Mouse (Mus musculus): ENCODE measurements around the gene Lin52.
"Not testable (repeated sequence)": the region's sequence is repeated elsewhere in the genome, so short reads cannot be mapped to it uniquely, and the experiment has no call there.

Gene Lin52

GRCm38 (mm10) chr12:84539537-84539936 is 88.3 kb downstream of the Lin52 start:
- DNase-seq (ENCODE audit: low spot score): not testable (repeated sequence)

- DNase-seq (ENCODE audit: low spot score): no peak
Observed at GRCm38 (mm10) chr12:84541391-84541958, 90.3 kb downstream of the Lin52 start.

- peak; percentile 55 for DNase-seq (ENCODE audit: low spot score)
Observed at GRCm38 (mm10) chr12:84546028-84546427, 94.8 kb downstream of the Lin52 start.

- no peak for DNase-seq (ENCODE audit: low spot score)
Observed at GRCm38 (mm10) chr12:84546577-84547085, 95.4 kb downstream of the Lin52 start.

GRCm38 (mm10) chr12:84548251-84548650 is 97.0 kb downstream of the Lin52 start:
- DNase-seq (ENCODE audit: low spot score): no peak

GRCm38 (mm10) chr12:84555218-84555617 is 104.0 kb downstream of the Lin52 start:
- DNase-seq (ENCODE audit: low spot score): no peak

GRCm38 (mm10) chr12:84562558-84562957 is 111.3 kb downstream of the Lin52 start:
- no peak for DNase-seq (ENCODE audit: low spot score)

GRCm38 (mm10) chr12:84567576-84567975 is 116.4 kb downstream of the Lin52 start:
- DNase-seq (ENCODE audit: low spot score): no peak

GRCm38 (mm10) chr12:84569336-84569970 is 118.2 kb downstream of the Lin52 start, which contains the start of gene Vsx2:
TSS of gene Vsx2 (plus strand) at chr12:84569762.
- DNase-seq (ENCODE audit: low spot score): no peak

- DNase-seq (ENCODE audit: low spot score): no peak
Observed at GRCm38 (mm10) chr12:84569976-84570693, 118.9 kb downstream of the Lin52 start.

GRCm38 (mm10) chr12:84570694-84571415 is 119.6 kb downstream of the Lin52 start:
- no peak for DNase-seq (ENCODE audit: low spot score)

- no peak for DNase-seq (ENCODE audit: low spot score)
Observed at GRCm38 (mm10) chr12:84571466-84572340, 120.5 kb downstream of the Lin52 start.

- DNase-seq (ENCODE audit: low spot score): no peak
Observed at GRCm38 (mm10) chr12:84572341-84572720, 121.1 kb downstream of the Lin52 start.

GRCm38 (mm10) chr12:84573094-84573493 is 121.9 kb downstream of the Lin52 start:
- DNase-seq (ENCODE audit: low spot score): no peak

- DNase-seq (ENCODE audit: low spot score): no peak
Observed at GRCm38 (mm10) chr12:84577768-84578439, 126.7 kb downstream of the Lin52 start.

GRCm38 (mm10) chr12:84578440-84578770 is 127.2 kb downstream of the Lin52 start:
- DNase-seq (ENCODE audit: low spot score): no peak

GRCm38 (mm10) chr12:84581285-84581684 is 130.1 kb downstream of the Lin52 start:
- no peak for DNase-seq (ENCODE audit: low spot score)

GRCm38 (mm10) chr12:84589825-84590761 is 138.9 kb downstream of the Lin52 start:
- peak; percentile 97 for DNase-seq (ENCODE audit: low spot score)

Data from urinary bladder, postnatal 25 days (tissue).